Mouse (Mus musculus): ENCODE results near the gene Sh2b2. TPM values are rescaled to one million over a fixed set of nuclear protein-coding genes. Genes with fewer than 3 reads are reported as not detected.

The Sh2b2 gene
- 3.9 and 4.2 TPM in 2 replicates for polyA plus RNA-seq (2012; rRNA removed)

DNA sequence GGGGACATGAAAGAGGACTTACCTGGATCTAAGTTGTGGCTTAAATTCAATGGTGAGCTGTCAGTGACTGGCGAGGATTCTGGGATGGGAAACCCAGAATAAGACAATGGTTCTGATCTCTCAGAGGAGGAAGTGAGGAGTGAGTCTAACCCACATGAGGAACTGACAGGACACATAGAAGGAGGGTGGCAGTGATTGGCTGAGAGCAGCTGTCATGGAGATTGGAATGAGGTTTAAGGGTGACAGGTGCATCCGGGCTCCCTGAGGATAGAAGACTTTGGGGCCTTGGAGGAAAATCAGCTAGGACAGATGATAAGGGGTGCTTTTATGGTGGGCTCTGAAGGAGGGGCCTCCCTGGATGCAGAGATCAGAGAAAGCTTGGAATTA, at the start of gene Sh2b2:
Sh2b2 (minus strand) TSS at position 105 of the 387 bp plus-strand sequence.

DNA sequence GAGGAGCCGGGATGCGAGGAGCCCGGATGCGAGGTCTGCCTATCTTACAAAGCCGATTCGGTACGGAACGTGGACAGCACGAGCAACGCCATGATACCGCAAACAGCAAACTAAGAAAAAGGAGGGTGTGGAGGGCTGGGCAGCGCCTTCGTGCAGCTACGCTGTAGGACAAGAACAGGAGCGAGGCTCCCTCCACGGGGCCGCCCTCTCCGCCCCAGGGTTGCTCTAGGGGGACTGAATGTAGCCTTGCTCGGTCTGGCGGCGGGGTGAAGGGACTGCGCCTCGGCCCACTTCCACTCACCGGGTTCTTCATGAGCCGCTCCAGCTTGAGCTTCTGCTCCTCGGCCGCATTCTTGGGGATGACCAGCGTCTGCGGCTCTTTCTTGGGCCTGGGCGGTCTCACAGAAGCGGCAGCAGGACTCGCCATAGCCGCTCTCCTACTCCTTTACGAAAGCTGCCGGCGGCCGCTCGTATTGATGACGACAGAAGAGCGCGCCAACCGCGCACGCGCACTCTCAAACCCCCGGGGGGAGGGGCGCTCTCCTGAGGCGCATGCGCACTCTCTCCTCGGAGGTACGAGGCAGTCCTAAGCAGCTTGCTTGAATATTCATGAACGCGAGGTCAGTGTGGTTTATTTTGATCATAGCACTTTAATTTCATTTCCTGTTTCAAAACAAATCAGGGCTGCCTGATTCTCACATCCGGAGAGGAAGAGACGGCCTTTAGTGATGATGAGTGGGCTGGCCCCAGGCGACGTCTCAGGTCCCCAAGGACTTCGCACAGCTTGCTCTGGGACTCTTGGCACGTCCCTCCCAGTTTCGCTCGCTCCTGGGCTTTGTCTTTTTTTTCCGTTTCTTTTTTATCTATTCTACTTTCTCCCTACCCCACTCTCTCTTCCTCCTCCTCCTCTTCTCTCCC, 47.6 kb downstream of the Sh2b2 start, which contains the start of gene Prkrip1:
Prkrip1 (minus strand) TSS at position 490 of the 918 bp plus-strand sequence.

DNA sequence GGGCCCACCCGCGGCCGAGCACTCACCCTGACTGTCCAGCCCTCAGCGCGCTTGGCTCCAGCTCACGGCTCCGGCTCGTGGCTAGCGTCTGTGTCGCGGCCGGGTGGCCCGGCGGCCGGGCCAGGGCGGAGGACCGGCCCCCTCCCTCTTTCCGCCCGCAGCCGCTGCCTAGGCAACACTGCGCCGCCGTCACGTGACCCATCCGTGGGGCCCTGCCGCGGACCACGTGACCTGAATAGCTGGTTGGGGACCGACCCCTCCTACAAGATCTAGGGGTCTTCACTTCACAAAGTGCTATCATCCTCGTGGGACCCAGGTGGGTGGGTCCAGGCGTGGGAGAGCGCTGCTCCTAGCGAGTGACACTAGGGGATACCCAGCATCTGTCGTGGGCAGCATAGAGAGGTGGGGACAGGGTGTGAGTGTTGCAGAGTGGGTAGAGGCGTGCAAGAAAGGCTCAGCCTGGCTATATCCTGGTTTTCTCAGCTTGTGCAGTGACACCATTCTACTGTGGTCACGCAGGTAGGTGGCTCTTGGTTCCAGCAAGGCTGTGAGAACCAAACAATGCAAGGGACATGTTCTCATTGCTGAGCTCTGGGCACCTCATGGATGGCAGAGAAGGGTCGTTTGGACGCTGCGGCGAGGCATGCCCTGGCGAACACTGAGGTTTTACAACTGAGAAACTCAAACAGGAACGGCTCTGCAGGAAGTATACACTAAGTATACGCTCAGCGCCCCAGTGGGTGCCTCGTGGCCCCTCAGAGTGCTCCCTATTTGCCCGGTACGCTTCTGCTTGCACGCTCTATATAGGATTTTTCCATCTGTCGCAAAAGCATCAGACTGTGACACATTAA, 75.6 kb downstream of the Sh2b2 start, which contains the start of gene Orai2:
Orai2 (minus strand) TSS at position 202 of the 851 bp plus-strand sequence.

Other genes starting within 250 kb of the Sh2b2 start
- 6.4 and 10.7 TPM in 2 replicates for gene Upk3b, start 208.1 kb downstream of the Sh2b2 start, polyA plus RNA-seq (2012; rRNA removed)
- 1.2 and 1.7 TPM in 2 replicates for gene Upk3bl, start 192.1 kb downstream of the Sh2b2 start, polyA plus RNA-seq (2012; rRNA removed)
- 49.2 and 51.5 TPM in 2 replicates for gene Rasa4, start 162.6 kb downstream of the Sh2b2 start, polyA plus RNA-seq (2012; rRNA removed)
- gene Polr2j, start 129.9 kb downstream of the Sh2b2 start, polyA plus RNA-seq (2012; rRNA removed): 38.7 and 39.8 TPM in 2 replicates
- 25.9 and 27.6 TPM in 2 replicates for gene Lrwd1, start 110.5 kb downstream of the Sh2b2 start, polyA plus RNA-seq (2012; rRNA removed)
- 17.7 and 22.7 TPM in 2 replicates for gene Alkbh4, start 110.4 kb downstream of the Sh2b2 start, polyA plus RNA-seq (2012; rRNA removed)
- 52.2 and 62.3 TPM in 2 replicates for gene Orai2, start 75.8 kb downstream of the Sh2b2 start, polyA plus RNA-seq (2012; rRNA removed)
- gene Prkrip1, start 47.6 kb downstream of the Sh2b2 start, polyA plus RNA-seq (2012; rRNA removed): 8.7 and 13.2 TPM in 2 replicates

All from colon, adult 2 months (tissue).